Mouse (Mus musculus): ENCODE measurements around the gene Iqcn. TPM values are rescaled to one million over a fixed set of nuclear protein-coding genes. Genes with fewer than 3 reads are reported as not detected.
A peak's percentile ranks its signal among the peaks of the same experiment; 100 is the strongest.

Gene Iqcn
- polyA plus RNA-seq, 1 experiment = not detected

DNA sequence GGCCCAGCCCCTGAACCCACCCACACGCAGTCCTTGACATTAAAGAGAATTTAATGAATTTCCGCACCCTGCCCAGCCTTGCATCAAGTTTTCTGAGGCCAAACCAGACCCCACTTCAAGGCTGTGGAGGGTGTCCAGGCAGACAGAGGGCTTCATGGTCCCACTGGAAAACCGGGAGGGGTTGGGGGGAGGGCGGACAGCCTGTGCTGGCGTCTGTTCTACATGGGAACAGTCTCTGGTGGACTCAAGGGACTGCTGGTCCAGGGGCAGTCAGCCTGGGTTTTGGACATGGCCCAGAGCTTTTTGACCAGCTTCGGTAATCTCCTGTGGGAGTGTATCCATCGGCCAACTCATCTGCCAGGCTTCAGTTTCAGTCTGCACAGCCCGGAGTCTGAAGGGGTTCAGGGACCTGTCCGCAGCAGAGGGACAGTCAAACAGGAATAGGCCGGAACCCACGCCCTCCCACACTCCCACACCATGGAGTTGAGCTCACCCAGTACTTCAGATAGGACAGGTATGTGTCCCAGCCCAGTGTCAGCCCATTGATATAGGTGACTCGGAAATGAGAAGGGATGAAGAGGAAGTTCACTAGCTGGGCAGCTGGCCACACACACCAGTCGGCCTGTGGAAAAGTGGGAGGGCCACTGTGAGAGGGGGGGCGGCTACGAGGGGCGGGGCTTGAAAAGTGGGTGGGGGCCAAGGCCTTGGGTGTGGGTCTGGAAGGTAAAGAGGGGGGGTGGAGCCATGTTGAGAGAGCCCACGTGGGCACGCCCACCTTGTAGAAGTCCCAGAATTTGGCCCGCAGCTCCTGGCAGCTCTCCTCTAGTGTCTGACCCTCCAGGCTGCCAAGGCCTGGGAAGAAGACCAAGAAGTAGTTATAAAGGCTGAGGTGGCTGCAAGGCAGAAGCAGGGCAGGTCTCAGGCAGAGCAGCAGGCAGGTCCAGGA, 55.6 kb downstream of the Iqcn start:
- TF ChIP-seq GATA1 (IDR thresholded peaks at IDR 0.05; ENCODE audit: low read length) = no peak

DNA sequence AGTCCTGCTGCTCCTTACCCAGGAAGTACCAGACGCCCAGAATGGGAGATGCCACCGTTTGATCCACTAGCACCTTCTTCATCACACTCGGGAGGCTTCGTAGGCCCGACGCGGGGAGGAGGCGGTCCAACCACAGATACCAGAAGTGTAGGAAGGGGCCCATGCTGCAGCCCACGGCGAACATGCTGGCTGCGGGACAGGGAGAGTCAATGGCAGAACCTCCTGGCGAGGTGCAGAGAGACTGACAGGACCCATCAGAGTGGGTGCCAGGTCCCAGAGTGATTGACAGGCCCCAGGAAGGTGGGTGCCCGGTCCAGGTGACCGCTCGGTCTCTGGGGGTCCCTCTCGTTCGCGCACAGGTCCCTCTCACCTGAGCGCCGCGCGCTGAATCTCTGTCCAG, 57.1 kb downstream of the Iqcn start:
- no peak for TF ChIP-seq GATA1 (IDR thresholded peaks at IDR 0.05; ENCODE audit: low read length)

DNA sequence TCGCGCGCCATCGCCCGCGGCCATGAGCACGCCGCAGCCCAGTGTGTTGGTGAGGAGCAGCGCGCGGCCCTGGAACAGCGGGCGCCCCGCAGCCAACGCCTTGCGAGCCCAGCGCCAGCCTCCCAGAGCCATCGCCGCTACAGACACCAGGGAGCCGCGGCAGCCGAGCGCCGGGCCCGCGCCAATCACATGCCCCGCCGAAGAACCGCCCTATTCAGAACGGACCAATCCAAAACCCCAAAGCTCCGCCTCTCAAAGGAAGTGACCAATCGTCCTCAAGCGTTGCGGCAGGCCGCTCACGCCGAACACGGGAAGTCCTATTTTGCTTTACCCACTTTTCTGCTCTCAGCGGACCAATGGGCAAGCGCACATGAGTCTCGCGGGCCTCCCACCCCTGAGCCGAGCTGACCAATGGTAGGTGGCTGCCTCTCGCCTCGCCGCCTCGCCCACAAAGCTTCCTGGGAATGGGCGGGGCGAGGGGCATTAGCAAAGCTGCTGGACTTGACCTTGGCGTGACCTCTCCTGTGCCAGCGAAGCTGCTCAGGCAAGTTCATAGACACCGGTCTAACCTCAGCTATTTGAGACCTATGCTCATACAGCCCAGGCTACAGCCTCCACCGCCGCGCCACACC, 57.6 kb downstream of the Iqcn start, which contains the start of gene Mpv17l2:
Mpv17l2 (minus strand) TSS at position 172 of the 632 bp plus-strand sequence.
- TF ChIP-seq GATA1 (IDR thresholded peaks at IDR 0.05; ENCODE audit: low read length) = no peak

DNA sequence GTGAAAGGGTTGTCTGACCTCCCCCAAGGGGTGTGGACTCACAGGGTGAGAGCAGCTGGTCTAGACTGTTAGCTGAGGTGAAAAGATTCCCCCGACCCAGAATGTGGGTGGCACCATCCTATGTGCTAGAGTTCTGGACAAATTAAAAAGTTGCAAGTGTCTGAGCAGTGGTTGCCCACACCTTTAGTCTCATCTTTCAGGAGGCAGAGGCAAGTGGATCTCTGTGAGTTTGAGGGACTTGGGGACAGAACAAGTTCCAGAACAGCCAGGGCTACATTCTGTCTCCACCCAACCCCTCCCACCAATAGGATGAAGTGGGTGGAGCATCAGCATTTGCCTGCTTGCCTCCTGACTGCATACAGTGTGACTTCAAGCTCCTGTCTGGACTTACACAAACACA, 58.9 kb downstream of the Iqcn start:
- TF ChIP-seq GATA1 (IDR thresholded peaks at IDR 0.05; ENCODE audit: low read length) = no peak

GRCm38 (mm10) chr8:70763354-70763753, 60.1 kb downstream of the Iqcn start:
- TF ChIP-seq GATA1 (IDR thresholded peaks at IDR 0.05; ENCODE audit: low read length) = no peak

DNA sequence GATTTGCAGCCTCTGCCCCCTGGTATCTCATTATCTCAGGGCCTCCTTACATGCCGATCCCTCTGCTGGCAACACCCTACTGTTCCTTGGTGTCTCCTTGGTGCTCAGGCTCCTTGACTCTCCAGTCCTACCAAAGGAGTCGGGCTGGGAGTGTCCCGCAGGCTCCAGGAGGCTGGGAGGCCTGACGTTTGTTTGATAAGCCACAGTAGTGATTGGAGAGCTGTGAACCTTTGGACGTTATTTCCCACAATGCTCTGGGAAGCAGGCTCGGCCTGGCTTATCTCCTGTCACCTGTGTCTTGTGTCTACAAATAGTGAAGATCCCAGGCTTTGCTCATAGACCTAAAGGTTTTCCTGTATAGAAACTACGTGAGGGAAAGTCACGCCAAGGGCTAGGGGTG, 60.8 kb downstream of the Iqcn start:
- TF ChIP-seq GATA1 (IDR thresholded peaks at IDR 0.05; ENCODE audit: low read length) = peak; percentile 58

DNA sequence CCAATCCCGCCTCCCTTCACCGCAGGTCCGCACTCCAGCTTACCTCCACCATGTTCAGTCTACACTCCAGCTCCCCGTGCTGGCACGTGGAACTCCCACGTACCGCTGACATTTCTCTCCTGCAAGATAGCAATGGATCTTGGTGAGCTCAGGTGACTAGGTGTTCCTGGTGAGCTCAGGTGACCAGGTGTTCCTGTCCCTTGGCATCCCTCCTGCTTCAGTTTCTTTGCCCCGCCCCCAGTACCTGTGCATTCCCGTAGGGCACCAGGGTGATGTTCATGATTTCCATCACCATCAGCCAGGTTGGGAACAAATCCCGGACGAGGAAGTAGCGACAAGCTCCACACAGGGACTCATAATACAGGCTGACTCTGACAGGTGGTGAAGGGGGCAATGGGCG, 61.4 kb downstream of the Iqcn start:
- TF ChIP-seq GATA1 (IDR thresholded peaks at IDR 0.05; ENCODE audit: low read length) = no peak

DNA sequence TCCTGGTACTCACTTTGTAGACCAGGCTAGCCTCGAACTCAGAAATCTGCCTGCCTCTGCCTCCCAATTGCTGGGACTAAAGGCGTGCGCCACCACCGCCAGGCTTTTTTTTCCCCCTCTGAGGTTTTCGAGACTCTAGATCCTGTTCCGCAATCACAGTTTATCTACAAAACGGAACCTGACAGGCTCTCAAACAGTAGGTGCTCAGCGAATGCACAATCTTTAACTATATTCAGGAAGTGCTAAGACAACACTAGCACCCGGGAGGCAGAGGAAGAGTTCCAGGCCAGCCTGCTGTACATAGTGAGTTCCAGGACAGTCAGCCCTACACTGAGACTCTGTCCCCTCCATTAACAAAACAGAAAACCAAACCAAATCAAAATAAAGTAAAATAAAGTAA, 62.1 kb downstream of the Iqcn start:
- no peak for TF ChIP-seq GATA1 (IDR thresholded peaks at IDR 0.05; ENCODE audit: low read length)

- TF ChIP-seq GATA1 (IDR thresholded peaks at IDR 0.05; ENCODE audit: low read length) = no peak
Observed at GRCm38 (mm10) chr8:70765838-70766570, 62.7 kb downstream of the Iqcn start.

DNA sequence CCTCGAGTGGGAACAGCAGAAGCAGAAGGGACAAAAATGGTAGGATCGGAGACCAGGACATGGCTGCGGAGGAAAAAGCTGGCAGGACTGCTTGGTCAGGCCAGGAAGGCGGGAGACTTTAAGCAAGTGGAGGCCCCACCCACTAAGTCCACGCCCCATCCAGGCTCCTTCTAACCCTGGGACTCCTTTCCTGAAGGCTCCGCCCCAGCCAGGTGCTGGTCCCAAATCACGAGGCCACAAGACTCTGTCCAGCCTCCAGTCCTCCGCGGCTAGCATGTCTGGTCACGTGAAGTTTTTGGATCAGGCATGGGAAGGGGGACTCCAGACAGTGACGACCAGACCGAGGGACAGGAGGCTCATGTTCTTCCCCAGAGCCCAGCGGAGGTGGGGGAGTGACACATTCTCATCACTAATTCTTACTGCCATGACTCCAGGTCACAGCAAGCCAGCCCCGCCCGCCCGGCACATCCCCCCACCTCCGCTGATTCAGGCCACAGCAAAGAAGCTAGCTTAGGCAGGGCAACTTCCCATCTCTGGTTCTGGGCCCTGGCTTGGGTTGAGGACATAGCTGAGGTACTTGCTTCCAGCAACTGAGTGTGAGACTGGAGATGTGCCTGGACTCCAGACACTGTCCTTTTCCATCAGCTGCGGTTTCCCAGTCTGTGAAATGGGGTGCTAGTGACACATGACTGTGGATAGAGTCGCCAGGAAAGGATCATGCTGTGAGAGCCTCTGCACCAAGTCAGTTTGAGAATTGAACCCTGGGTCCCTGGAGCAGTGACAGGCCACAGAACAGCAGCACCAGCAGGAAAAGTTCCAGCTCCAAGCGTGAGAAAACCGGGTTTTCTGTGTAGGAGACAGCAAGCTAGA, 63.5 kb downstream of the Iqcn start:
- no peak for TF ChIP-seq GATA1 (IDR thresholded peaks at IDR 0.05; ENCODE audit: low read length)

Other genes starting within 250 kb of the Iqcn start
- gene Klhl26, start 226.5 kb upstream of the Iqcn start, polyA plus RNA-seq (2012) = 10.0 and 10.8 TPM in 2 replicates
- gene Tmem59l, start 216.1 kb upstream of the Iqcn start, polyA plus RNA-seq (2012) = not detected in 2 replicates
- not detected in 2 replicates for gene Crlf1, start 210.3 kb upstream of the Iqcn start, polyA plus RNA-seq (2012)
- 264 and 347 TPM in 2 replicates for gene Rex1bd, start 196.7 kb upstream of the Iqcn start, polyA plus RNA-seq (2012)
- gene Uba52, start 192.7 kb upstream of the Iqcn start, polyA plus RNA-seq (2012) = 421 and 1,202 TPM in 2 replicates
- gene Fkbp8, start 175.7 kb upstream of the Iqcn start, polyA plus RNA-seq (2012) = 1,137 and 1,401 TPM in 2 replicates
- 41.4 and 54.9 TPM in 2 replicates for gene Kxd1, start 175.5 kb upstream of the Iqcn start, polyA plus RNA-seq (2012)
- 50.0 and 51.6 TPM in 2 replicates for gene Ell, start 164.0 kb upstream of the Iqcn start, polyA plus RNA-seq (2012)
- gene Isyna1, start 109.1 kb upstream of the Iqcn start, polyA plus RNA-seq (2012) = 184 and 204 TPM in 2 replicates
- gene Ssbp4, start 94.6 kb upstream of the Iqcn start, polyA plus RNA-seq (2012) = 968 and 1,213 TPM in 2 replicates
- gene Lrrc25, start 87.3 kb upstream of the Iqcn start, polyA plus RNA-seq (2012) = 0.08 and 0.13 TPM in 2 replicates
- 0.05 TPM in 1 of 2 replicates, not detected in the other for gene Gdf15, start 71.0 kb upstream of the Iqcn start, polyA plus RNA-seq (2012)
- 3.7 and 5.0 TPM in 2 replicates for gene Pgpep1, start 43.1 kb upstream of the Iqcn start, polyA plus RNA-seq (2012)
- gene Lsm4, start 30.2 kb upstream of the Iqcn start, polyA plus RNA-seq (2012) = 887 and 1,189 TPM in 2 replicates
- gene Jund, start 4.5 kb upstream of the Iqcn start, polyA plus RNA-seq (2012) = 173 and 232 TPM in 2 replicates
- gene Gm3336, start 15.1 kb downstream of the Iqcn start, polyA plus RNA-seq (2012) = not detected in 2 replicates
- gene Pde4c, start 20.3 kb downstream of the Iqcn start, polyA plus RNA-seq (2012) = 0.81 and 1.2 TPM in 2 replicates
- gene Rab3a, start 51.2 kb downstream of the Iqcn start, polyA plus RNA-seq (2012) = 21.8 and 26.1 TPM in 2 replicates
- gene Mpv17l2, start 57.5 kb downstream of the Iqcn start, polyA plus RNA-seq (2012) = 189 and 199 TPM in 2 replicates
- gene Pik3r2, start 73.3 kb downstream of the Iqcn start, polyA plus RNA-seq (2012) = 70.1 and 86.8 TPM in 2 replicates
- gene Mast3, start 101.6 kb downstream of the Iqcn start, polyA plus RNA-seq (2012) = 206 and 255 TPM in 2 replicates
- gene Il12rb1, start 105.0 kb downstream of the Iqcn start, polyA plus RNA-seq (2012) = 5.2 and 5.3 TPM in 2 replicates
- gene Arrdc2, start 136.3 kb downstream of the Iqcn start, polyA plus RNA-seq (2012) = 65.7 and 101 TPM in 2 replicates
- gene Kcnn1, start 159.8 kb downstream of the Iqcn start, polyA plus RNA-seq (2012) = 0.03 TPM in 2 replicates
- gene Ccdc124, start 170.5 kb downstream of the Iqcn start, polyA plus RNA-seq (2012) = 179 and 205 TPM in 2 replicates
- gene Slc5a5, start 189.3 kb downstream of the Iqcn start, polyA plus RNA-seq (2012) = 0.10 and 0.13 TPM in 2 replicates
- gene Rpl18a, start 194.0 kb downstream of the Iqcn start, polyA plus RNA-seq (2012) = 1,483 and 5,957 TPM in 2 replicates
- gene Map1s, start 202.5 kb downstream of the Iqcn start, polyA plus RNA-seq (2012) = 129 and 137 TPM in 2 replicates

All from G1E-ER4 (cell line).